Mouse (Mus musculus) heart, postnatal 0 days (tissue): Measurements from ENCODE around the gene Rasip1.

ENCODE experiments used
- CTCF ChIP-seq: IDR thresholded peaks from 2 replicates; pipeline ENCODE4 v1.5.1; 2016; ENCODE audit warnings: antibody characterized with exemption, control low read depth, low read depth
- EP300 ChIP-seq: IDR thresholded peaks from 2 replicates; pipeline ENCODE4 v1.6.1; 2016; ENCODE audit warnings: antibody characterized with exemption, low read depth

DNA sequence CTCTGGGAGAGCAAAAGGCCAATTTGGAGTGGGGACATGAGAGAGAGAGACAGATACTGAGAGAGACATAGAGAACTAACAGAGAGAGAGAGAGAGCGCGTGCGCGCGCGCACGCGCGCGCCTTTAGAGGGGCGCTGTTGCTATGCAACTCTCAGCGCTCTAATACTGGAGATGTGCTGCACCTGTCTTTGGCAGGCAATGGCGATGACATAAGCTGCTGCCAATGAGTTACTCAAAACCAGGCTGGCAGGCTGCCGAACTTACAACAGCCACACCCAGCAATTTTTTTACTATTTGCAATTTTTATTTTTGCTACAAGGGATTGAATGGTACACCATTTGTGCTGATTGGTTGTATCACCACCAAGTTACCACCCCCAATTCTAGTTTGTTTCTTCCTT lies 40.5 kb downstream of the Rasip1 start:
- TF ChIP-seq CTCF (no peak), EP300 (no peak)
